Mouse (Mus musculus): Measurements from ENCODE around the gene Fgf11. TPM values are rescaled to one million over a fixed set of nuclear protein-coding genes. Genes with fewer than 3 reads are reported as not detected.
A peak's percentile ranks its signal among the peaks of the same experiment; 100 is the strongest.

Gene Fgf11
- polyA plus RNA-seq, 1 experiment = 3.6 TPM

DNA sequence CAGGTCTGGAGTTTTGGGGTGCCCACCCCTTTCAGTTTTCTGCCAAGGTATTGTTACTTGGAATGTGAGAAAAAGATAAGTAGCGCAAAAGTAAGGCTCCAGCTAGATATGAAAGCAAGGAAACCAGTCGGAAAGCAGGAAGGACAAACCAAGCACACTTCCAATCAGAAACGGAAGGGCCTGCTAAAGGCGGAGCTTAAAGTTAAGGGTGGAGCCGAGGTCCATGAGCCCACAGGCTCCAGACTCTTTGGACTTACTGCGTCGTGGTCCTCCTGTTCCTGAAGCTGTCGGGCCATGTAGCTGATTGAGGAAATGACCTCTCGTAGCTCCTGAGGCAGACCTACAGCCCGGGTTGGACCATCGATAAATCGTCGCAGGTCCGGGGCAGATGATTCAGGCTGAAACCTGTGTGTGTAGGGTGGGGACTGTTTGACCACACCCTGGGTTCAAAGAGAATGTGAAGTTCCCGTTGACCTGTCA is 16.8 kb downstream of the Fgf11 start:
- 7% methylated on average over 15 of the region's 15 CpGs for WGBS
- Histone ChIP-seq H3K27ac (ENCODE audit: insufficient read depth, low read depth, low read length) (peak overlapping the region; percentile 54), H3K27me3 (ENCODE audit: control insufficient read depth, insufficient read depth, low read length) (no peaks in the 10 kb centered on the region), H3K36me3 (ENCODE audit: control insufficient read depth, insufficient read depth, low read length) (no peaks in the 10 kb centered on the region), H3K4me1 (ENCODE audit: control insufficient read depth, insufficient read depth, insufficient read length, low read length) (peaks cover 5% of the 10 kb centered on the region; the same call in 1 of the 2 replicates), H3K4me3 (ENCODE audit: low read depth, low read length) (peak overlapping the region; percentile 47)
- TF ChIP-seq POLR2A (IDR thresholded peaks at IDR 0.05; ENCODE audit: low read depth, low read length) (no peak; the same call in 1 of the 2 replicates), CTCF (IDR thresholded peaks at IDR 0.05; ENCODE audit: extremely low read depth, insufficient read length, insufficient replicate concordance, low read depth, low read length) (no peak)

DNA sequence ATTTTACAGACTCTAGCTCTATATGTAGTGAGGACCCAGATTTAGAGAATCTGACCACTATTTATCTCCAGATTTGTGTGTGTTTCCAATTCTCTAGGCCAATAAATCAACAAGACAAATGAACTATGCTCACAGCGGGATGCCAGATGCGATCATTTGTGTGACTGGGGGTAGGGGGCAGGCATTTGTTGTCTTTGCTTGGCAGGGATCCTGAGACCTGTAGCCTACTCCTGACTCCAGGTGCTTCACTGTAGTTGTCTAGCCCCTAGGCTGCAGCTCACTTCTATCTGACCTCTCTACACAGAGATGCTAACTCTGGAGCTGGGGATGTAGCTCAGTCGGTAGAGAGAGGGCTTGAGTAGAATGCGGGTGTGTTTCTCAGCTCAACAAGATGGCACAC is 19.8 kb downstream of the Fgf11 start:
- WGBS = 40% methylated on average over 4 of the region's 4 CpGs
- Histone ChIP-seq H3K36me3 (ENCODE audit: control insufficient read depth, insufficient read depth, low read length) (no peaks in the 10 kb centered on the region), H3K27me3 (ENCODE audit: control insufficient read depth, insufficient read depth, low read length) (no peaks in the 10 kb centered on the region), H3K4me3 (ENCODE audit: low read depth, low read length) (no peak overlapping the region), H3K4me1 (ENCODE audit: control insufficient read depth, insufficient read depth, insufficient read length, low read length) (peaks cover 5% of the 10 kb centered on the region; the same call in 1 of the 2 replicates), H3K27ac (ENCODE audit: insufficient read depth, low read depth, low read length) (no peak overlapping the region)
- TF ChIP-seq CTCF (IDR thresholded peaks at IDR 0.05; ENCODE audit: extremely low read depth, insufficient read length, insufficient replicate concordance, low read depth, low read length) = no peak
- no peak for TF ChIP-seq POLR2A (IDR thresholded peaks at IDR 0.05; ENCODE audit: low read depth, low read length)

DNA sequence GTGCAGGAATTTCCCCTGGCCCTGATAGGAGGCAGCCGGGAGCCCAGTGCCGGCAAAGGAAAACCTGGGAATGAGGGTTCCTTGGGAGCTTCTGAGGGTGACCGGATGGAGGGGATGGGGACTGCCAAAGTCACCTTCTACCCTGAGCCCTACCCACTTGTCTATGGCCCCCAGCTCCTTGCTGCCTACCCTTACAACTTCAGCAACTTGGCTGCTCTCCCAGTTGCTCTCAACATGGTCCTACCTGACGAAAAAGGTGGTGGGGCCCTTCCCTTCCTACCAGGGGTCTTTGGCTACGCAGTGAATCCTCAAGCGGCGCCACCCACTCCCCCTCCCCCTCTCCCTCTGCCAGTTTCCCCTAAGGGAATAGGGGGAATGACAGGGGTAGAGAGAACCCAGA is 22.7 kb downstream of the Fgf11 start:
- Histone ChIP-seq H3K27me3 (ENCODE audit: control insufficient read depth, insufficient read depth, low read length) (no peaks in the 10 kb centered on the region), H3K36me3 (ENCODE audit: control insufficient read depth, insufficient read depth, low read length) (peaks cover 5% of the 10 kb centered on the region; the same call in 1 of the 2 replicates), H3K4me1 (ENCODE audit: control insufficient read depth, insufficient read depth, insufficient read length, low read length) (no peaks in the 10 kb centered on the region; the same call in 1 of the 2 replicates), H3K27ac (ENCODE audit: insufficient read depth, low read depth, low read length) (no peak overlapping the region), H3K4me3 (ENCODE audit: low read depth, low read length) (no peak overlapping the region)
- TF ChIP-seq POLR2A (IDR thresholded peaks at IDR 0.05; ENCODE audit: low read depth, low read length) = no peak
- WGBS = 76% methylated on average over 7 of the region's 7 CpGs

DNA sequence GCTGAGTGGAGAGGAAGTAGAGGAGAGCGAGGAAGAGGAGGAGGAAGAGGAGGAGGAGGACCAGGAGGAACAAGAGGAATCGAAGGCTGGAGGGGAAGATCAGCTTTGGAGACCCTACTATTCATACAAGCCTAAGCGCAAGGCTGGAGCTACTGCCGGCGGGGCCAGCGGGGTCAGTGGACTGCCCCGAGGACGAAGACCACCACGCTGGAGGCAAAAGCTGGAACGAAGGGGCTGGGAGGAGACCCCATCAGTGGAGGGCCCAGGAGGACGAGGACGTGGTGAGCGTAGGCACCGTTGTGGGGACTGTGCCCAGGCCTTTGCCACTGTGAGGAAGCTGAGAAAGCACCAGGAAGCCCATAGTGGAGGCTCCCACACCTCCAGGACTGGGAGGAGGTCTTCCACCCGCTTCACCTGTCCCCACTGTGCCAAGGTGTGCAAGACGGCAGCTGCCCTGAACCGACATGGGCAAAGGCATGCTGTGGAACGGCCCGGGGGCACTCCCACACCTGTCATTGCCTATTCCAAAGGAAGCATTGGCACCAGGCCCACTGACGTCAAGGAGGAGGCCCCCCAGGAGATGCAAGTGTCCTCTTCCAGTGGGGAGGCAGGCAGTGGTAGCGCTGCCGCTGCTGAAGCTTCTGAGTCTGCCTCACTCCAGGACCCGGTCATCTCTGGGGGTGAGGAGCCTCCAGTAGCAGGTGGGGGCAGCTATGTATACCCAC is 23.2 kb downstream of the Fgf11 start:
- TF ChIP-seq POLR2A (IDR thresholded peaks at IDR 0.05; ENCODE audit: low read depth, low read length) = no peak
- no peak for TF ChIP-seq CTCF (IDR thresholded peaks at IDR 0.05; ENCODE audit: extremely low read depth, insufficient read length, insufficient replicate concordance, low read depth, low read length)
- 65% methylated on average over 23 of the region's 23 CpGs for WGBS

DNA sequence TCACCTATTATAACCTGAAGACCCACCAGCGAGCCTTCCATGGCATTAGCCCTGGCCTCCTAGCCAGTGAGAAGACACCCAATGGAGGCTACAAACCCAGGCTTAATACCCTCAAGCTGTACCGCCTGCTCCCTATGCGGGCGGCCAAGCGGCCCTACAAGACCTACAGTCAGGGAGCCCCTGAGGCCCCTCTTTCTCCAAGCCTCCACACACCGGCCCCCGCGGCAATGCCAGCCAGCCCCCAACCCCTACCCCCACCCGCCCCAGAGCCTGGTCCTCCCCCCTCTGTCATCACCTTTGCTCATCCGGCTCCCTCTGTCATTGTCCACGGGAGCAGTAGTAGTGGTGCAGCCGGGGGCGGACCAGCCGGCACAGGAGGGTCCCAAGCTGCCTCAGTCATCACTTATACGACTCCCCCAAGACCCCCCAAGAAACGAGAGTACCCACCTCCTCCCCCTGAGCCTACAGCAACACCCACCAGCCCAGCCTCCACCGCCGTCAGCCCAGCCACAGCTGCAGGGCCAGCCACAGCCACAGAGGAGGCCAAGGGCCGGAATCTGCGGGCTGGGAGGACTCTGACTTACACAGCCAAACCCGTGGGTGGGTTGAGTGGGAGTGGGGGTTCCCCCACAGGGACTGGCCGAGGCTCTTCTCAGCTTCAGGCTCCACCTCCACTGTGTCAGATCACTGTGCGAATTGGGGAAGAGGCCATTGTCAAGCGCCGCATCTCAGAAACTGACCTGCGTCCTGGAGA is 24.0 kb downstream of the Fgf11 start:
- TF ChIP-seq POLR2A (IDR thresholded peaks at IDR 0.05; ENCODE audit: low read depth, low read length) (no peak), CTCF (IDR thresholded peaks at IDR 0.05; ENCODE audit: extremely low read depth, insufficient read length, insufficient replicate concordance, low read depth, low read length) (no peak)
- peaks cover 5% of the 10 kb centered on the region; the same call in 1 of the 2 replicates for H3K36me3 ChIP-seq (ENCODE audit: control insufficient read depth, insufficient read depth, low read length)
- H3K4me1 ChIP-seq (ENCODE audit: control insufficient read depth, insufficient read depth, insufficient read length, low read length) = no peaks in the 10 kb centered on the region; the same call in 1 of the 2 replicates
- H3K4me3 ChIP-seq (ENCODE audit: low read depth, low read length) = no peak overlapping the region
- no peak overlapping the region for H3K27ac ChIP-seq (ENCODE audit: insufficient read depth, low read depth, low read length)
- H3K27me3 ChIP-seq (ENCODE audit: control insufficient read depth, insufficient read depth, low read length) = no peaks in the 10 kb centered on the region
- 79% methylated on average over 26 of the region's 26 CpGs for WGBS

More for the DNA sequence above, 23.2 kb downstream of the Fgf11 start:
- Histone ChIP-seq H3K36me3 (ENCODE audit: control insufficient read depth, insufficient read depth, low read length) (peaks cover 5% of the 10 kb centered on the region; the same call in 1 of the 2 replicates), H3K27ac (ENCODE audit: insufficient read depth, low read depth, low read length) (no peak overlapping the region), H3K27me3 (ENCODE audit: control insufficient read depth, insufficient read depth, low read length) (no peaks in the 10 kb centered on the region), H3K4me1 (ENCODE audit: control insufficient read depth, insufficient read depth, insufficient read length, low read length) (no peaks in the 10 kb centered on the region; the same call in 1 of the 2 replicates), H3K4me3 (ENCODE audit: low read depth, low read length) (no peak overlapping the region)

DNA sequence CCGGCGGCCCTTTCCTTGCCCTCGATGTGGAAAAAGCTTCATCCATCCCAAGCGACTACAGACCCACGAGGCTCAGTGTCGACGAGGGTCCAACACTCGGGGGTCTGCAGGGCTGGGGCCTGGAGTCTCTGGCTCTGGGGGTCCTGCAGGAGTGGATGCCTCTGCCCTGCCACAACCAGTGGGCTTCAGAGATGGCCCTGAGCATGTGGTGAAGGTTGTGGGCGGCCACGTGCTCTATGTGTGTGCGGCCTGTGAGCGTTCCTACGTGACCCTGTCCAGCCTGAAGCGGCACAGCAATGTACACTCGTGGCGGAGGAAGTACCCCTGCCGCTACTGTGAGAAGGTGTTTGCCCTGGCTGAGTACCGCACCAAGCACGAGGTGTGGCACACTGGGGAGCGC is 25.2 kb downstream of the Fgf11 start:
- TF ChIP-seq POLR2A (IDR thresholded peaks at IDR 0.05; ENCODE audit: low read depth, low read length) = no peak
- TF ChIP-seq CTCF (IDR thresholded peaks at IDR 0.05; ENCODE audit: extremely low read depth, insufficient read length, insufficient replicate concordance, low read depth, low read length) = no peak
- WGBS = 92% methylated on average over 20 of the region's 20 CpGs

DNA sequence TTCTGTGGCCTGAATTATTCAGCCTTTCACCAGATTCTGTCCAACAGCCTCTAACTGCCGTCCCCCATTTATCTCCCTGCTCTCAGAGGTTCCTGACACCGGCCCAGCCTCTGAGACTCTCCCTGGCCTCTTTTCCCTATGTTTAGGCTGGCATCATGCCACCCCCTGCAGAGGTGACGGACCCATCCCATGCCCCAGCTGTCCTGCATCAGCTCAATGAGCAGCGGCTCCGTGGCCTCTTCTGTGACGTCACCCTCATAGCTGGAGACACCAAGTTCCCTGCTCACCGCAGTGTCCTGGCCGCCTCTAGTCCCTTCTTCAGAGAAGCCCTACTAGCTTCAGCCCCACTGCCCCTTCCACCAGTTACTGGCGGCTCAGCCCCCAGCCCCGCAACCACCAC is 25.9 kb downstream of the Fgf11 start:
- 85% methylated on average over 10 of the region's 10 CpGs for WGBS
- Histone ChIP-seq H3K27me3 (ENCODE audit: control insufficient read depth, insufficient read depth, low read length) (no peaks in the 10 kb centered on the region), H3K4me1 (ENCODE audit: control insufficient read depth, insufficient read depth, insufficient read length, low read length) (no peaks in the 10 kb centered on the region), H3K27ac (ENCODE audit: insufficient read depth, low read depth, low read length) (no peak overlapping the region), H3K4me3 (ENCODE audit: low read depth, low read length) (no peak overlapping the region), H3K36me3 (ENCODE audit: control insufficient read depth, insufficient read depth, low read length) (peaks cover 5% of the 10 kb centered on the region; the same call in 1 of the 2 replicates)
- no peak for TF ChIP-seq POLR2A (IDR thresholded peaks at IDR 0.05; ENCODE audit: low read depth, low read length)
- TF ChIP-seq CTCF (IDR thresholded peaks at IDR 0.05; ENCODE audit: extremely low read depth, insufficient read length, insufficient replicate concordance, low read depth, low read length) = no peak

More for the DNA sequence above, 25.2 kb downstream of the Fgf11 start:
- H3K27me3 ChIP-seq (ENCODE audit: control insufficient read depth, insufficient read depth, low read length) = no peaks in the 10 kb centered on the region
- no peak overlapping the region for H3K27ac ChIP-seq (ENCODE audit: insufficient read depth, low read depth, low read length)
- H3K4me3 ChIP-seq (ENCODE audit: low read depth, low read length) = no peak overlapping the region
- H3K36me3 ChIP-seq (ENCODE audit: control insufficient read depth, insufficient read depth, low read length) = peaks cover 5% of the 10 kb centered on the region; the same call in 1 of the 2 replicates
- H3K4me1 ChIP-seq (ENCODE audit: control insufficient read depth, insufficient read depth, insufficient read length, low read length) = no peaks in the 10 kb centered on the region

Measured in small intestine, adult 2 months (tissue).